Mouse (Mus musculus) megakaryocyte, embryonic 14.5 days (primary cell): ENCODE results near the gene Prex1.

Experiments used
- FLI1 ChIP-seq: IDR thresholded peaks from 2 replicates; pipeline ENCODE4 v1.6.1; 2012; ENCODE audit warnings: low read length, inconsistent platforms, mixed read lengths
- GATA1 ChIP-seq: IDR thresholded peaks from 3 replicates; pipeline ENCODE4 v1.6.1; 2012; ENCODE audit warnings: mixed read lengths, low read length, inconsistent platforms, borderline replicate concordance

DNA sequence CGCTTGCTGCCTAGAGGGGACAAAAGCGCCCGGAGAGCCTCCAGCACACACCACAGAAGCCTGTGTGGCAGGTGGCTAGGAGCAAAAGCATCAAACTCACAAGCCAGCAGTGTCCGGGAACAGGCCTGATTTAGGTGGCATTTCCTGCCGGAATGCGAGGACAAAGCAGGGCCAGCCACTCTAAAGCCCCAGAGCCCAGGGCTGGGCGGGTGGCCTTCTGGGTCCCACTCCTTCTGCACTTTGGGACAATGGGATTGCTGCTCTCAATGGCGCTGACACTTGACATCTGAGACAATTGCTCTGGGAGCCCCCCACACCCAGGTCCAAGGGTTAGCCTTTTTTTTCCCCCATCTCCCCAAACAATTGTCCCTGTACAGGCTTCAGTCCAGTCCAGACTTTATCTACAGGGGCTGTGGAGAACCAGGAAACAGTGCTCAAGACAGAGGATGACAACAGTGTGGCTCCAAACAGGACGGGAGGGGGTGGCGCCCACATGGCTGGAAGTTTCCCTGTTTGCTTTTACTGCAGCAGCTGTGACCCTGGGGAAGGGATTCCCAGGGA, 56.1 kb downstream of the Prex1 start:
- TF ChIP-seq FLI1, result no peak
- no peak for TF ChIP-seq GATA1
